Mouse (Mus musculus) bone marrow, adult 2 months (tissue): ENCODE results near the gene Mthfd1.

Experiments used
- CTCF ChIP-seq: fragments of 200-500 bp; IDR thresholded peaks from 2 replicates; pipeline ENCODE4 v1.5.1; 2011; ENCODE audit warnings: low read length, control low read depth; ENCODE audit not compliant: control insufficient read depth, insufficient read depth
- POLR2A ChIP-seq: fragments of 200-500 bp; IDR thresholded peaks from 2 replicates; pipeline ENCODE4 v1.6.1; 2011; ENCODE audit warnings: low read depth, mild to moderate bottlenecking, control low read depth, low read length, borderline replicate concordance; ENCODE audit not compliant: control insufficient read depth

- TF ChIP-seq CTCF (peak; percentile 65), POLR2A (no peak)
These were observed 90.8 kb downstream of the Mthfd1 start for GRCm38 (mm10) chr12:76345759-76346455.
